Mouse (Mus musculus): ENCODE data around the gene Dnah7b. TPM values are rescaled to one million over a fixed set of nuclear protein-coding genes. Genes with fewer than 3 reads are reported as not detected.
"Not testable (repeated sequence)": the region's sequence is repeated elsewhere in the genome, so short reads cannot be mapped to it uniquely, and the experiment has no call there.

Gene Dnah7b
- polyA plus RNA-seq, 1 experiment from 2014 or later = 0.06 TPM

DNA sequence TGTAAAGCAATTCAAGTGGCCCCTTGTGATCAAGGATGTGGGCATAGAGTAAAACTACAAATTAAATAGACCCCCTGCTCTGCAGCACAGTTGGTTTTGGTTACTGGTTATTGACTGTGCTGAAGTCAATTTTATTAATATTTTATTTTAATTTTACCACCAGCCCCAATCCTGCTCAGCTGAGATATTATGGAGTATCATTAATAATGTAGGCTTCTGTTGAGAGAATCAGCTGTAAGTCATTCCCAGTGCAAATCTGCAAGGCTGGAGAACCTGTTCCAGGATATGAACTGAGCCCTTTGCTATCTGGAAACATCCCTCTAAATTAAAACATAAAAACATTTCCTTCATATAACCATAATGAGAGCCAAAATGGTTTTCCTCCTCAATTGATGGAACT, 259.8 kb downstream of the Dnah7b start:
- not testable (repeated sequence) for H3K27me3 ChIP-seq; H3K4me2 ChIP-seq; H3K27ac ChIP-seq (replicated peaks); H3K9ac ChIP-seq; H3K4me3 ChIP-seq (replicated peaks); H3K4me1 ChIP-seq (replicated peaks); H3K36me3 ChIP-seq (replicated peaks); H3K9me3 ChIP-seq (replicated peaks); ATAC-seq (ENCODE audit: insufficient read depth)

DNA sequence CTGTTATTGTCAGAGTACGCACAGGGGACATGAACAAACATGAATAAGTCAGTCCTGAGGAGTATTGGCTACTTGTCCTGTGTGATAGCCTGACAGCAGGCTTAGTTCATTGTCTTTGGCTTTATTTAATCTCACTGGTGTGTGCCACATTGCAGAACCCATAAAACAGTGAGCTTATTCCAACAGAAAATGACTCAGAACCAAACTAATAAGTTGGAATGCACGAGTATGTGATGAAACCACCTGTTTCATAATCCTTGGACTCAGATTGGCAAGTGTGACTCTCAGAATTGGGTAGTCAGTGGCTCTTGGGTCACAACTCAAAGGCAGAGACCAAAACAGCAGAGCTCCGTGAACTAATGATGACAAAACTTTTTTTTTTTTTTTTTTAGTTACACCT, 279.2 kb downstream of the Dnah7b start:
- H3K27me3 ChIP-seq; H3K9ac ChIP-seq; H3K4me3 ChIP-seq (replicated peaks); H3K4me2 ChIP-seq; ATAC-seq (ENCODE audit: insufficient read depth); H3K4me1 ChIP-seq (replicated peaks); H3K36me3 ChIP-seq (replicated peaks); H3K27ac ChIP-seq (replicated peaks); H3K9me3 ChIP-seq (replicated peaks): not testable (repeated sequence)
- 52% methylated on average over 3 of the region's 3 CpGs for WGBS (ENCODE audit: insufficient replicate concordance)

DNA sequence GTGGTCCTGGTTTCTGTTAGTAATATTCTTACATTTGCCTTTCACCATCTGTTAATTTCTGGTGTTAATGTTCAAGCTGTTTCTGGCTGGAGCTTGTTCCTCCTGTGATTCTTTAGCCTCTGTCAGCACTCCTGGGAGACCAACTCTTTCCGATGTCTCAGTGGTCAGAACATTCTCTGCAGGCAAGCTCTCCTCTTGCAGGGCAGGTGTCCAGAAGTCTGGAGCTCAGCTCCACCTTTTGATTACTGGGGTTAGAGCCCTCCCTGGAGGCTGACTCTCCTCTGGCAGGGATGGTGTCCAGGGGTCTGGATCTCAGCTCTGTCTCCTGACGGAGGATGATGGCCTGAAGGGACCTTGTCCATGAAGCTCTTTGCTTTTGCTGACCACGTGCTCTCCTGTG, 314.5 kb downstream of the Dnah7b start:
- not testable (repeated sequence) for H3K27me3 ChIP-seq; H3K4me3 ChIP-seq (replicated peaks); H3K9me3 ChIP-seq (replicated peaks); ATAC-seq (ENCODE audit: insufficient read depth); H3K4me2 ChIP-seq; H3K36me3 ChIP-seq (replicated peaks); H3K4me1 ChIP-seq (replicated peaks); H3K27ac ChIP-seq (replicated peaks); H3K9ac ChIP-seq
- WGBS (ENCODE audit: insufficient replicate concordance) = 70% methylated on average over 3 of the region's 3 CpGs

DNA sequence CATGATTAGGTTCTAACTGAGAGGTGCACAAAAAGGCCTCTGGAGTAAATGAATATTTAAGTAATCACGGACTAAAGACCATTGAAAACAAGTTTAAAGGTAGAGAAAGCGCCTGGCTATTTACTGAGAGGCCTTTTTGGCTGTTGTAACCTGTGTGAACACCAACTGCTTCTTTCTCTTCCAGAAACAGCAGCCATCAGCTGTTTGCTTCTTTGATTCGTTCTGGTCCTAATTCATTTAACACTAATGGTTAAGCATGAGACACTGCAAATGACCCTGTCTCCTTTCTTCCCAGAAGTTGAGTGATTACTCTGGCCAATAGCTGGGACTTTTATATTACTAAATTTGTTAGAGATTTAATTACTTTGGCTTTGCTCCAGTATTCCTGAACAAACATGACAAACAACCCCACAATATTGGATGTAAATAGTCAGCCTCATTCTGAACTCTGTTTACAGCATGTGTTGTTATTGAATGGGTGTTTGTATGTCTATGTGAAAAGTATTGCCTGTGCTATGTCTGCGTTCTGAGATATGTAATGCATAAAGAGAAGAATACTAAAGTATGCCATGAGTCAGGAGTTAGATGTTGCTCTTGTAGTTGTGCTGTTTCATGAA, 328.7 kb downstream of the Dnah7b start:
- not testable (repeated sequence) for H3K9me3 ChIP-seq (replicated peaks); ATAC-seq (ENCODE audit: insufficient read depth); H3K36me3 ChIP-seq (replicated peaks); H3K27me3 ChIP-seq; H3K4me3 ChIP-seq (replicated peaks); H3K4me1 ChIP-seq (replicated peaks); H3K27ac ChIP-seq (replicated peaks); H3K9ac ChIP-seq; H3K4me2 ChIP-seq
- 44% methylated on average over 3 of the region's 4 CpGs for WGBS (ENCODE audit: insufficient replicate concordance)

DNA sequence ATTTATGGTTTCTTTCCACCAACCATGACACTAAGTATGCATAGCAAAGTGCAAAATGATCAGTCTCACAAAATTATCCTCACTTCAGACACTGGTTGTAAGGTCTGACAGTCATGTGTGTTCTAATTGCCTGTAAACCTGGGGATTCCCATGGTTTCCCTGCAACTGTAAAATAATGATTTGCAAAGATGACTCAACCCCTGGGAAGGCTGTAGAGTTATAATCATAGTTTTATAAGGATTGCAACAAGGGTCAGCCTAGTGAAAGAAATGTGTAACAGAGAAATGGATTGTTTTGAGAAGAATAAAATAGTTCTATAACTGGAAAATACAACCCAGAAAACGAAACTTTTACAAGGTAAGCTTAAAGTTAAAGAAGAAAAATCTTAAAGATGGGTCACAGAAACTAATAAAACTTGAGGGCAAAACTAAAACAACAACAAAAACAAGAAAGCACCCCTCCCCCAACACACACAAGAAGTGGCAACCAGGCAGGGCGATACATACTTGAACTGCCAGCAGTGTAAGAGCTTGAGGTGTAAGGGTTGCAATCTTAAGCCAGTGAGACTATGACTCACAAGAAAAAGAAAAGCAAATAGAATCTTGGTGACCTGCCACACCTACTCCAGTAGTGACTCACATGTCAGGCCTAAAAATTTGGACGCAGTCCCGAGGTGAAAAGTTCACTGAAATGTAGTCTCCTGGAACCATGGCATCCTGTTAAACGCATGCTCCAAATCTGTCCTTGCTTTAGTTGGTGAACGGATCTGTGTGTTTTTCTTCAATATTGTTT, 342.4 kb downstream of the Dnah7b start:
- Histone ChIP-seq H3K27ac (replicated peaks) (no peak overlapping the region), H3K9ac (no peak overlapping the region), H3K9me3 (replicated peaks) (no peaks in the 10 kb centered on the region), H3K4me3 (replicated peaks) (no peak overlapping the region), H3K36me3 (replicated peaks) (no peaks in the 10 kb centered on the region), H3K4me2 (no peak overlapping the region), H3K4me1 (replicated peaks) (no peaks in the 10 kb centered on the region), H3K27me3 (no peaks in the 10 kb centered on the region)
- no peak for ATAC-seq (ENCODE audit: insufficient read depth)
- WGBS (ENCODE audit: insufficient replicate concordance) = 56% methylated on average over 6 of the region's 6 CpGs

DNA sequence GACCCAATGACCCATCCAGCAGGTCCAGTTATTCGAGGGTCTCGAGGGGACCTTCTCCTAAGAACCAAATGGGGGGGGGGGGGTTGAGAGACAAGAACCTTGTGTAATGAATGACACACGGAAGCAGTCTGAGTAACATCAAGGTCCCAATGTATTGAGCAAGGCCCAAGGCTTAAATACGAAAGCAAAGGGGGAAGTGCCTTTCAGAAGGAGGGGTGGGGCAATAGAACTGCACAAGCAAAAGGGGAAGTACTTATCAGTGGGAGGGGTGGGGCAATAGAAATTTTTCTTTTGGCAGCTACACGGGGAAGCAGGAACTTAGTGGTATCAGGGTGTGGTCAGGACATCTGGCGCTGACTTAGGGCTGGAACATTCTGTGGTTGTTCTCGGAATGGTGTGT, 348.7 kb downstream of the Dnah7b start:
- H3K27ac ChIP-seq (replicated peaks); H3K36me3 ChIP-seq (replicated peaks); H3K9me3 ChIP-seq (replicated peaks); H3K27me3 ChIP-seq; H3K4me3 ChIP-seq (replicated peaks); H3K9ac ChIP-seq; H3K4me1 ChIP-seq (replicated peaks); H3K4me2 ChIP-seq; ATAC-seq (ENCODE audit: insufficient read depth): not testable (repeated sequence)
- 42% methylated on average over 7 of the region's 7 CpGs for WGBS (ENCODE audit: insufficient replicate concordance)

DNA sequence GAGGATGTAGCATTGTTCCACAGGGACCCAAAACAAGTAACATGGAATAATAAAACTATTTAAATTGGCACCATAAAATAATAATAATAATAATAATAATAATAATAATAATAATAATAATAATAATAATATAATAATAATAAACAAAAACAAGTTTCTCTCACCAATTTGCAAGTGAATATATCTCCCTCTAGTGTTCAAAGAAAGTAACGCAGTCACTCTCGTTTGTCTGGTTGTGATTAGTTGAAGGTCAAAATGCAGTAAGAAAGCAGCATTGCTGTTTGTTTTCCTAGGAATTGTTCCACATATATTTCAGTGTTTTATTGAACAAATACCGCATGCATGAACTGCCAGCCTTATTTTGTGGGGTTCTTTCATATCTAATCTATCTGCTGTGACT, 350.8 kb downstream of the Dnah7b start:
- 15% methylated on average over 3 of the region's 3 CpGs for WGBS (ENCODE audit: insufficient replicate concordance)
- H3K9me3 ChIP-seq (replicated peaks); H3K4me3 ChIP-seq (replicated peaks); ATAC-seq (ENCODE audit: insufficient read depth); H3K27me3 ChIP-seq; H3K9ac ChIP-seq; H3K27ac ChIP-seq (replicated peaks); H3K4me1 ChIP-seq (replicated peaks); H3K4me2 ChIP-seq; H3K36me3 ChIP-seq (replicated peaks): not testable (repeated sequence)

DNA sequence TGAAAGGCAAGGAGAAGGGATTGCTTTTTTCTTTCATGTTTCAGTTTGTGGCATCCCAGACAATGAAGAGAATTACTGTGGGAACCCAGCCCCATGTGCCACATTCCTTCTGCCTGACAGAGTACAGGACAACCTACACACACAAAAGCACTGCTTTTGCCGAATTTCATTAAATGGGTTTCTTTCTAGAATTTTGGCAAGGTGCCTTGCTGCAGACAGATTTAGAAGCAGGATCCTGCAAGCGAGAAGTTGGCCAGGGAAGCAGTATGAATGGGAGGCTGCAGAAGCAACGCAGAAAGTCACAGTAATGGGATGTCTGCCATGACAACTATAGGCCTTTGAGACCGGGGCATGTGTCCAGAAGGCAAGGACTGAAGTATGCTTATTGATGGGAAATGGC, 352.9 kb downstream of the Dnah7b start:
- H3K27ac ChIP-seq (replicated peaks); H3K9me3 ChIP-seq (replicated peaks); H3K36me3 ChIP-seq (replicated peaks); H3K4me3 ChIP-seq (replicated peaks); H3K27me3 ChIP-seq; ATAC-seq (ENCODE audit: insufficient read depth); H3K4me2 ChIP-seq; H3K9ac ChIP-seq; H3K4me1 ChIP-seq (replicated peaks): not testable (repeated sequence)
- WGBS (ENCODE audit: insufficient replicate concordance) = 39% methylated on average over 4 of the region's 4 CpGs

Other genes with a start within 250 kb of the Dnah7b start
- gene Gm5269, start 176.0 kb upstream of the Dnah7b start, polyA plus RNA-seq (2015; fragmentation: Nextera tagmentation; extraction: Ambion mirVana) = not detected in 2 replicates
- 144 and 158 TPM in 2 replicates for gene Slc40a1, start 139.8 kb upstream of the Dnah7b start, polyA plus RNA-seq (2015; fragmentation: Nextera tagmentation; extraction: Ambion mirVana)

Measured in liver, embryonic 15.5 days (tissue).